Mouse (Mus musculus) ES-CJ7 (cell line): ENCODE measurements around the gene Olfr1426.
"Not testable (repeated sequence)": the region's sequence is repeated elsewhere in the genome, so short reads cannot be mapped to it uniquely, and the experiment has no call there.

Source experiments
- DNase-seq: peaks from one replicate; pipeline ENCODE4 v3.0.0; 2011; ENCODE audit warnings: low read depth, low spot score

The Olfr1426 gene

DNA sequence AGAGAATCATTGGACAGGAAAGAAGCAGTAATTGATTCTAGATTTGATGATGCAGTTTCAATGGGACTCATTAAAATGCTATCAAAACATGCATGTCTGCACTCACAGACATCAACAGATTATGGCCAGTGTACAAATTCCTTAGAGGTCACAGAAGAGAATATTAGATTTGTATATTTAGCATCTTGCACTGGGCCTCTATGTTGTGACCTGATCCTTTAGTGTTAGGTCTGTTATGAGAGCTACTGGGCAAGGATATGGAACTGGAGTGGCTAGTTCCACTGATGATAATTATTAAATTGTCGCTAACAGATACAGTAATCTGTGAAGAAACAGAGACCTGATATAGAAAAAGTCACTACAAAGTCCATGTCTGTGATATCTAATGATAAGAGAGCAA, at the start of gene Olfr1426:
Gene Olfr1426, minus strand, starts transcription at position 101 of the 400 bp plus-strand sequence.
- DNase-seq, result no peak

- DNase-seq, result peak; percentile 47
Observed at GRCm38 (mm10) chr19:12134289-12134688, 42.5 kb upstream of the Olfr1426 start.

GRCm38 (mm10) chr19:12123103-12123502, 31.3 kb upstream of the Olfr1426 start, which contains the start of gene Olfr76:
TSS of gene Olfr76 (minus strand) at chr19:12123203.
- DNase-seq, result no peak

DNA sequence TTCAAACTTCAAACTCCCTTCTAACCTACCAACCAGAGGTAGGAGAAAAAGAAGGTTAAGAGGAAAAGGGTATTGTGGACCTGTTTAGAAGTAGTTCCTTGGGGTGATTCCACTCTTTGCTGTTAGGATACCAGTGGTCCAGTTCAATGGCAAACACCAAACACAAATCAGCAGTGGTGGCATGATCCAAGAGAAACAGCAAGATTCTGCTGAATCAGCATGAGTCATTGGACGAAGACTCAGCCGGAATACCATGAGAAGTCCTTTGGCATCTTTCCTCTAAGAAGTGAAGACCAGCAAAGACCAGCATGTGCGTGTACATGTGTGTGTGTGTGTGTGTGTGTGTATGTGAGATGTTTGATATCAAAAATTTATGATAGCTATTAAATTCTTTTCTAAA, 24.7 kb upstream of the Olfr1426 start:
- no peak for DNase-seq

DNA sequence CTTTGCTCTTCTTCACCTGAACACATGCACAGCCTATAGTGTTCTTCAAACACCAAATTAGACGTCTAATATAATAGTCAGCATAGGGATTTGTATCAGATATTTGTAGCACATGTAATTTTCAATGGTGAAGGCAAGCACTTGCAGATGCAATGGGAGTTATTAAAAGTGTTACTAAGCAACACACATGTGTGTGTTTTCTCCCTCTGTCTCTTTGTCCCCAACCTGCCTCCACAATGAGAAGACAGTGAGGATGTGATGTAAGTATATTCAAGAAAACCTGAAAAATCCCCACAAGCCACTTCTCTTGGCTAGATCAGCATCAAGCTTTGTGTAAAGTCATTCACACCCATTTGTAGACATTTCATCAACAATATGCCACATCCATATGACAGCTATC, 24.0 kb upstream of the Olfr1426 start, which contains the start of gene Olfr1428:
Gene Olfr1428, minus strand, starts transcription at position 101 of the 400 bp plus-strand sequence.
- no peak for DNase-seq

DNA sequence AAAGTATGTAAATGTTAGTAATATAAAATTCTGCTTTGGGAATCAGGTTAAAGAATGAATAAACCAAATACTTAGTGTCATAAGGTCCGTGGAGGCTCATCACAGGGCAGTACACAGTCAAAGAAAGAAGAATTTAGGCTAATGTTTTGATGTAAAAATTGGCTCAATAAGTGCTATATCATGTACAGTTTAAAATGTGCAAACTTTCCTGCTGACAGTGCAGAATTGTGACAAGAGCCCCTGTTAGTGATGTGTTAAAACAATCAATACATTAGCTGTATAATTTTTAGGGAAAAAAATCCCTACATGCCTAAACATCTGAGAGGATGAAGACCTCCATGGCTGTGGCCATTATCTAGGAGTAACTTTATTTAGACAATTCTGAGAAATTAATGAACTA, 22.0 kb upstream of the Olfr1426 start:
- no peak for DNase-seq

DNA sequence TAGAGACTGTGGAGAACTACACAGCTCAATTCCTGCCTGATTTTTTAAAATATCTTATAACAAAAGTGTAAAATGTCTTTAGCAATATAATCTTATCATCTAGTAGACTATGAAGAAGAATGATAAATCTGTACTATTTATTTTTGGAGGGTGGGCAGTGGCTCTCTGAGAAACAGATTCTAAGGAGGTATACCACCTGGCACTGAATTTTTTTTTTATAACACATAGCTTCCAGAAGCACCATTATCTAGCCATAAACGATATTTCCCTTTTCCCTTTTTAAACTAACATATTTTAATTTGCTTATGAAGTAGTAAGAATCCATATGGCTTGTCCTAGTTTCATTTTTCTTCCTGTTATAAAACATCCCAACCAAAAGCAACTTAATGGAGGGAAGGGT, 12.7 kb upstream of the Olfr1426 start:
- DNase-seq, result no peak

DNA sequence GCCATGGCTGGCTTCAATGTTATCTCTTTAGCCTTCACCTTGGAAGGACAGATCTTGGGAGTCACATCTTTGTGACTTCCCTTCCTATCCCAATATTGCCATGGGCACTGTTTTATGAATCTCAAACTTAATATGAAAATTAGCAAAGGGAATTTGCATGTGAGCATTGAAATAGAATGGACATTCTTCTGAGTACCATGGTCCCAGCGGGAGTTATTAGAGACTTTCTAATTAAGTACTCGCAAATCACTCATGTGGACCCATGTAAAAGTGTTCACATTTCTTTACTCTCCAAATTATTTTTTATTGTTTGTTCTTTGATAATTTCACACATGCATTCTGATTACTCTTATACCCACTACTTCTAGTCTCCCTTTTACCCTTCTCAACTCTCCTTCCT, 11.4 kb upstream of the Olfr1426 start, which contains the start of gene Olfr1427:
Gene Olfr1427, minus strand, starts transcription at position 101 of the 400 bp plus-strand sequence.
- no peak for DNase-seq

GRCm38 (mm10) chr19:12077631-12078030, 14.2 kb downstream of the Olfr1426 start, which contains the start of gene Olfr1425:
TSS of gene Olfr1425 (minus strand) at chr19:12077731.
- DNase-seq, result not testable (repeated sequence)

DNA sequence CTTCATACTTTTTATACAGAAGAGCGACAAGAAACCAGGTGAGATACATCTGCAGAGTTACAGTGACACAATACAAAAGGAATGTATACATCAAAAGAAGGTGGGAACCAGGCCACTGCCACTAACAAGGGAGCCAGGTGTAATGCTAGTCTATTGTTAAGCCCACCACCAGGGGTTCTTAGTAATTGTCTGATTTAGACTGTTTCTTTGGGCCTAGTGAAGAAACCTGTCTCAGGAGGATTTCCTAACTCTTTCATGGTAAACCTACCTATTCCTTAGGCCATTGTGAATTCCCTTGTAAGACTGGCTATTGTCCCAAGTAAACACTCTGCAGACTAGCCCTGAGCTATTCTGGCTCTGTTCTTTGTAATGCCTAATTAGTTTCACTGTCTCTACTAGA, 22.3 kb downstream of the Olfr1426 start:
- peak; percentile 86 for DNase-seq

- peak; percentile 33 for DNase-seq
Observed at GRCm38 (mm10) chr19:12067806-12068205, 24.0 kb downstream of the Olfr1426 start.

GRCm38 (mm10) chr19:12062582-12062981, 29.2 kb downstream of the Olfr1426 start, which contains the start of gene Olfr1424:
TSS of gene Olfr1424 (minus strand) at chr19:12062682.
- not testable (repeated sequence) for DNase-seq

DNA sequence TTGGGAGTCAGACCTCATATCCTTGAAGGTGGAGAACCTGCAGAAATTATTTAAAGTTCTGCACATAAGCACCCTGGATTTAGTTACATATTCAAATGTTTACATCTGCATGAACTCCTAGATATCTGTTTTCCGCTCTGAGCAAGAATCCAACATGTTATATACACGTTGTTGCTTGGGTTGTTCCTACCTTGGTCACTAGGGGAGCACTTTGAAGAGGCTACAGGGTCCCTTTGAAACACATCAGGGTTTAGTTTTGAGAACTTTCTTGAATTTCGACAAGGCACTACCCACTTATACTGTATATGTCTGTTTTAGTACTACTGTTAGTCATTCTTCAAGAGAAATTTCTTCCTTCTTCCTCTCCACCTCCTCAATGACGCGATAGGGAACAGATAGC, 48.6 kb downstream of the Olfr1426 start:
- DNase-seq, result peak; percentile 18

- DNase-seq, result no peak
Observed at GRCm38 (mm10) chr19:12041217-12041616, 50.6 kb downstream of the Olfr1426 start, which contains the start of gene Olfr1423. TSS of gene Olfr1423 (minus strand) at chr19:12041317.

DNA sequence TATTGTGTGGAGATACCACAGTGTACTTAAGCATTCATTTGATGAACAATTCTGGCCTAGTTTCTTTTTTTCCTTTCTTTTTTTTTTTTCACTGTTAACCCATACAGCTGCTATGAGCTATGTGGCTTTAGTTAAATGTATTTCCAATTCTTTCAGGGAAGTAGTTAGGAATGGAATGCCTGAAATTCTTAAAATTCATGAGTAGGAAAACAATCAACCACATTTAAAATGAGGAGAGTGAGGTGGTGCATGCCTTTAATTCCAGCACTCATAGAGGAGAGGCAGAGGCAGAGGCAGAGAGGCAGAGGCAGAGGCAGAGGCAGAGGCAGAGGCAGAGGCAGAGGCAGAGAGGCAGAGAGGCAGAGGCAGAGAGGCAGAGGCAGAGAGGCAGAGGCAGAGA, 54.1 kb downstream of the Olfr1426 start:
- no peak for DNase-seq
